Mouse (Mus musculus) heart, embryonic 12.5 days (tissue): Measurements from ENCODE around the gene Rasa2. TPM values are rescaled to one million over a fixed set of nuclear protein-coding genes. Genes with fewer than 3 reads are reported as not detected.

Experiments used
- ATAC-seq: fragments of 200-750 bp; cut with Nextera tagmentation; 2 replicates; pipeline ENCODE4 v1.8.0; 2017; ENCODE audit warnings: moderate TSS enrichment, moderate library complexity; ENCODE audit not compliant: insufficient number of reproducible peaks, low FRiP score
- H3K27ac ChIP-seq: fragments of 300-500 bp; sonication (generic); 2 replicates; pipeline ENCODE4 v1.5.1; 2016; ENCODE audit warnings: mild to moderate bottlenecking, moderate library complexity; ENCODE audit not compliant: poor library complexity, severe bottlenecking
- H3K27me3 ChIP-seq: fragments of 300-500 bp; sonication (generic); replicated peaks from 2 replicates; pipeline ENCODE4 v1.6.1; 2016; ENCODE audit warnings: mild to moderate bottlenecking, moderate library complexity
- H3K36me3 ChIP-seq: fragments of 300-500 bp; sonication (generic); 2 replicates; pipeline ENCODE4 v1.6.1; 2016; ENCODE audit warnings: mild to moderate bottlenecking, moderate library complexity
- H3K4me1 ChIP-seq: fragments of 300-500 bp; sonication (generic); replicated peaks from 2 replicates; pipeline ENCODE4 v1.6.1; 2016; ENCODE audit warnings: mild to moderate bottlenecking
- H3K4me2 ChIP-seq: fragments of 300-500 bp; sonication (generic); 2 replicates; pipeline ENCODE4 v1.6.1; 2016; ENCODE audit warnings: mild to moderate bottlenecking, moderate library complexity
- H3K4me3 ChIP-seq: fragments of 300-500 bp; sonication (generic); 2 replicates; pipeline ENCODE4 v1.5.1; 2016; ENCODE audit warnings: mild to moderate bottlenecking
- H3K9ac ChIP-seq: fragments of 300-500 bp; sonication (generic); 2 replicates; pipeline ENCODE4 v1.6.1; 2016; ENCODE audit warnings: mild to moderate bottlenecking, moderate library complexity
- H3K9me3 ChIP-seq: fragments of 300-500 bp; sonication (generic); replicated peaks from 2 replicates; pipeline ENCODE4 v1.6.1; 2016; ENCODE audit warnings: mild to moderate bottlenecking, moderate library complexity
- WGBS: fragments of 180-500 bp; shearing (Covaris S2); methylation state at CpG from one replicate; pipeline ENCODE4 v1.1.7; 2016; 5-methylcytosine and 5-hydroxymethylcytosine counted together
- polyA plus RNA-seq: library from polyadenylated mRNA; unstranded; fragments of >200 nt; fragmentation: Nextera tagmentation; extraction: Ambion mirVana; gene quantifications from 2 replicates; pipeline ENCODE4 v1.2.1, GENCODE M21; 2016

Gene Rasa2
- polyA plus RNA-seq, 1 experiment from 2014 or later, result 17.6 TPM

GRCm38 (mm10) chr9:96627042-96627441 is 4.4 kb downstream of the Rasa2 start:
- Histone ChIP-seq H3K27ac (no peak overlapping the region), H3K4me1 (peaks cover 22% of the 10 kb centered on the region), H3K9me3 (no peaks in the 10 kb centered on the region), H3K9ac (no peak overlapping the region), H3K27me3 (peaks cover under 1% of the 10 kb centered on the region; the same call in 1 of the 2 replicates), H3K4me2 (no peak overlapping the region), H3K4me3 (no peak overlapping the region), H3K36me3 (no peaks in the 10 kb centered on the region)
- 63% methylated on average over 1 of the region's 1 CpGs for WGBS
- no peak for ATAC-seq

- Histone ChIP-seq H3K4me3 (no peak overlapping the region), H3K4me1 (0 out of 2 replicates have a peak, but pooled peaks cover 6% of the 10 kb centered on the region), H3K9ac (no peak overlapping the region), H3K4me2 (no peak overlapping the region), H3K9me3 (no peaks in the 10 kb centered on the region), H3K27me3 (no peaks in the 10 kb centered on the region), H3K27ac (no peak overlapping the region), H3K36me3 (no peaks in the 10 kb centered on the region)
- no peak for ATAC-seq
- 78% methylated on average over 4 of the region's 4 CpGs for WGBS
These were observed 12.8 kb downstream of the Rasa2 start for GRCm38 (mm10) chr9:96618448-96619176.

DNA sequence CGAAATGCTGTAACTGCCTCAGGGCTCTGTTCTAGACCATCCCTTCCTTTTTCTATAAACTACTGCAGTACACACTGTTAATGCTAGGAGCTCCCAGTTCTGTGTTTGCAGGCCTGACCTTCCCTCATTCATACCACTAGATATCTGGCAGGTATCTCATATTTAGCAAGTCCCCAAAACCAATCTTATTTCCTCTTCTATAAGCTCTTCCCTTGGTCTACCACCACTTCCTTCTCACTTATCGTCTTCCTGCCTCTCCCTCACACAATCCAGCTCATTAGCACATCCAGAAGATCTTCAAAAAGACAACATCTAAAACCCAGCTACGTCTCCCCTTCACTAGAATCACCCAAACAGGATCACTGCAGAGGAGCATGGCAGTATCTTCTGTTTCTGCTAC is 19.1 kb downstream of the Rasa2 start:
- no peak overlapping the region for H3K4me2 ChIP-seq
- 70% methylated on average over 3 of the region's 3 CpGs for WGBS
- no peak overlapping the region for H3K4me3 ChIP-seq
- H3K9ac ChIP-seq, result no peak overlapping the region
- peaks cover 15% of the 10 kb centered on the region for H3K4me1 ChIP-seq
- H3K9me3 ChIP-seq, result peaks cover 8% of the 10 kb centered on the region; the same call in 1 of the 2 replicates
- peaks cover 26% of the 10 kb centered on the region for H3K36me3 ChIP-seq
- ATAC-seq, result no peak
- H3K27ac ChIP-seq, result no peak overlapping the region
- H3K27me3 ChIP-seq, result no peaks in the 10 kb centered on the region

DNA sequence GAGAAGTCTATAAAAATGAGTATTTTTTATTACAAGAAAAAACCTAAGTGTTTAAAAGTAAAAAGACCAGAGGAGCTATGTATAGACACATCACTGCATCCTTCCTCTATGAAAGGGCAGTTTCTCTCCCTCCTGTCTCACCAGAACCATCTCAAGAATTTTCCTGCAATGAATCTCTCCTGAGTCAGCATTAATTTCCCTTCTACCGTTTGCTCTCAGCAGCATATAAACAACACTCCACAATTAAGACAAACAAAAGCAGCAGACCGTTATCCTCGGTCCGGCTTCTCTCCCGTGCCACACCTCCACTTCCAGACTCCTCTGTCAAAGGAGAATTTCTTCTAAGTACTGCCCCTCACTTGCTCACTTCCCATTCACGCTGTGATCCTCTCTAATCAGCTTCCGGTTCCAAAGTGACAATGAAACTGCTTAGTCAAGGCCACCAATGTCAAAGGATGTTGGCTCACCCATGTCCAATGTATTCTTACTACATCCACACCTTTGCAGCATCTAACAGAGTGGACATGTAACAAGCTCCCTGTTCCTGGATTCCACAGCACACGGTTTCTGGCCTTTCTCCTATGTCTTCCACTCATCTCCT is 19.6 kb downstream of the Rasa2 start:
- Histone ChIP-seq H3K27me3 (no peaks in the 10 kb centered on the region), H3K4me1 (peaks cover 15% of the 10 kb centered on the region), H3K27ac (no peak overlapping the region), H3K9ac (no peak overlapping the region), H3K9me3 (peaks cover 11% of the 10 kb centered on the region; the same call in 1 of the 2 replicates), H3K36me3 (peaks cover 31% of the 10 kb centered on the region), H3K4me2 (no peak overlapping the region), H3K4me3 (no peak overlapping the region)
- no peak for ATAC-seq
- WGBS, result 49% methylated on average over 8 of the region's 8 CpGs

DNA sequence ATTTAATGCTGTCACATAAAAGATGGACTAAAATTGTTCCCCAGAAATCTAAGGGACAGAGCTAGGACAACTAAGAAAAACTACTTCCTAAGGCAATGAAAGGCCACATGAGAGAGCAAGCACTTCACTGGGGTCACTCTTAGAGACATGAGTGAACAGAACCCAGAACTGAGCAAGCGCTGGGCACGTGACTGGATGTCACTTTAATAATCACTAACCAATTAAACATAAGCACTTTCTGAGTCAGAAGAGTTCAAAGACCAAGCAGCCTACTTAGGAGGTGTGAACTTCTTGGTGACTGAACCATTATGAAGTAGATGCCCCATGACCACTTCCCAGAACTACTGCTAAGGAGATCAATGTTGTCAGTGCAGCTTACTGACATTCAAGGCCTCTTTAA is 20.6 kb downstream of the Rasa2 start:
- Histone ChIP-seq H3K4me2 (no peak overlapping the region), H3K9me3 (peaks cover 14% of the 10 kb centered on the region; the same call in 1 of the 2 replicates), H3K9ac (no peak overlapping the region), H3K36me3 (peaks cover 36% of the 10 kb centered on the region), H3K4me1 (peaks cover 15% of the 10 kb centered on the region), H3K4me3 (no peak overlapping the region), H3K27ac (no peak overlapping the region), H3K27me3 (no peaks in the 10 kb centered on the region)
- WGBS, result 89% methylated on average over 2 of the region's 2 CpGs
- no peak for ATAC-seq

DNA sequence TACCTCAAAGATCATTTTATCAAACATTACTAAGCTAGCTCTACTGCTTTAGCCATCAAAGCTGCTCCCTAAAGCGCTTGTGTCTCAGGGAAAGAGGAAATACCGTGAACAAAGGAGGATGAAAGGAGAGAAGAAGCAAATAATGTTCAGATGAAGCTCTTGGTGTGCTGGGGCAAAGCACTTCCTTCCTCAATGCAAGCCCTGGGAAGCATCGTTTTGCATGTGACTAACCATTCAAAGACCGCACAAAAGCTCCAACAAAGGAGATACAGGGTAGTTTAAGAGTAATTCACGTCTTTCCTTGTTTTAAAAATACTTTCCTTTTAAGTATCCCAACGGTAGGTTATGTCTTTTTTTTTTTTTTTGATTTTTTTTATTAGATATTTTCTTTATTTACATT is 28.0 kb downstream of the Rasa2 start:
- no peak overlapping the region for H3K9ac ChIP-seq
- H3K4me1 ChIP-seq, result no peaks in the 10 kb centered on the region
- WGBS, result 60% methylated on average over 6 of the region's 6 CpGs
- no peak overlapping the region for H3K27ac ChIP-seq
- H3K36me3 ChIP-seq, result peaks cover 52% of the 10 kb centered on the region
- H3K4me3 ChIP-seq, result no peak overlapping the region
- H3K4me2 ChIP-seq, result no peak overlapping the region
- no peaks in the 10 kb centered on the region for H3K27me3 ChIP-seq
- no peak for ATAC-seq
- H3K9me3 ChIP-seq, result peaks cover 14% of the 10 kb centered on the region; the same call in 1 of the 2 replicates

DNA sequence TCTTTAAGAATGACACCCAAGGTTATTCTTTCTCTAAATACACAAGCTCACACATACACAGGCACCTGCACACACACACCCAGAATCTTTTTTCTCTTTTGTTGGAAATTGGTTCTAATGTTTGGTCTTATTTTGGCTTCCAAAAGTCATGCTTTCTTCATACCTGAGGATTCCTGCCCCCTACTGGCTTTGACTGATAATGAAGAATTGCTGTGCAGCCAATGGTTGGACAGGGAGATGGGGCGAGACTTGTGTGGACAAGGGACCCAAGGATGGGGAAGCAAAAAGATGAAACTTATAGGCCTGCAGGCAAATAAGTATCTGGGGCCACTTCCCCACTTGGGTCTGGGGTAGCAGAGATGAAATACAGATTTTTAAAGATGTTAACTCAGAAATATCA is 33.5 kb downstream of the Rasa2 start:
- Histone ChIP-seq H3K27me3 (no peaks in the 10 kb centered on the region), H3K36me3 (peaks cover 32% of the 10 kb centered on the region), H3K4me1 (no peaks in the 10 kb centered on the region), H3K9ac (no peak overlapping the region), H3K9me3 (no peaks in the 10 kb centered on the region), H3K4me2 (no peak overlapping the region), H3K27ac (no peak overlapping the region), H3K4me3 (no peak overlapping the region)
- WGBS, result 83% methylated on average over 1 of the region's 1 CpGs
- ATAC-seq, result no peak

DNA sequence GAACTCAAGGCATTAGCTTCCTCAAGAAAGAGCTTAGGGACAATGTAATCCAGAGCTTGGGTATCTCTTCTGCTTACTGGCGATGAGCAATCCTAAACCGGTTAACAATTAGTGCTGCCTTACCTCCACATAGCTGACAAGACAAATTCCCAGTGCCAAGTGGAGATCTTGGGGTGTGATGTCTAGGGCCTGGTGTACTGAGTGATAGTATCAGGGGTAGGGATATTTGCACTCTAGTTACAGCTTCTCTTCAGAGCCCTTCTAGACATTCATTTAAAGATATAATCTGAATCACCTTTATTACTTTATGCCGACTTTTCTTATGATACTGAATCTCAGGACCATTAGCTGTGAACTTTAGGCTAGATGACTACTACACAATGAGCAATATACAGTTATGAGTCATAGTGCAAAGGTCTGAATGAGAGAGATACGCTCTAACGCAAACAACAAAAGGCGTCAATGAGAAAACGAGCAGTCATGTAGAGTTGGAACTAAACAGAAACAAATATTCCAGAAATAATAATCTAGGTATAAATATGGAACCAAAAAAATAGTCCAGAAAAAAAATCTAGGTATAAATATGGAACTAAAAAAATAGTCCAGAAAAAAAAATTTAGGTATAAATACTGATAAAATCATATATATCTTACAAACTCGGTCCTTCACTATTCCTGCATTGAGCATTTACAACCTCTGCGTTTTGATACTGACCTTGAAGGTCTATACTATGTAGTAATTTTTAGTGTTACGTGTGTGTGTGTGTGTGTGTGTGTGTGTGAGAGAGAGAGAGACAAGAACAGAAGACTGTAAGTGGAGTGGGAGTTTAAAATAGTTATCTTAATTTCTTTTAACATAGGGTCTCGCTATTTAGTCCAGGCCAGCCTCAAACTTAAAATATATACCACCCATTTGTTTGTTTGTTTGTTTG is 38.5 kb downstream of the Rasa2 start:
- Histone ChIP-seq H3K9me3 (no peaks in the 10 kb centered on the region), H3K27ac (no peak overlapping the region), H3K9ac (no peak overlapping the region), H3K36me3 (peaks cover 43% of the 10 kb centered on the region), H3K4me3 (no peak overlapping the region), H3K4me2 (no peak overlapping the region), H3K27me3 (no peaks in the 10 kb centered on the region), H3K4me1 (peaks cover 5% of the 10 kb centered on the region; the same call in 1 of the 2 replicates)
- 92% methylated on average over 11 of the region's 11 CpGs for WGBS
- no peak for ATAC-seq

DNA sequence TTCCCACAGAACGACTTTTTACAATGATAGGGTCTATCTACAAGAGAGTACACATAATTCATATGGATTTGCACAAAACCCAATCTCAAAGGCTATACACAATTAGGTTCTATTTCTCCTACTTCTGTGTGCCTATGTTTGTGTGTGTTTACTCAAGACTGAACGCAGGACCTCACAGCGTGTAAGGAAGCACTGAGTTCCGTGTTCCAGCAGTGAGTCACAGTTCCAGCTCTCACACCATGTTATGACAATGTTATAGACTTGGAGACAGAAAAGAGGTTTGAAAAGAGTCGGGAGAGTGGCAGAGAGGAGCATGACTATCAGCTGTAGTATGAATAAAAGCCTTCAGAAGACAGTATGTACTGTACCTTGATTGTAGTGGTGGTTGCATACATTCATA is 42.1 kb downstream of the Rasa2 start:
- WGBS, result 91% methylated on average over 5 of the region's 5 CpGs
- ATAC-seq, result no peak

GRCm38 (mm10) chr9:96583496-96583895 is 47.9 kb downstream of the Rasa2 start:
- ATAC-seq, result no peak
- Histone ChIP-seq H3K4me2 (no peak overlapping the region), H3K4me3 (no peak overlapping the region), H3K9me3 (no peaks in the 10 kb centered on the region), H3K27ac (no peak overlapping the region), H3K27me3 (no peaks in the 10 kb centered on the region), H3K9ac (no peak overlapping the region), H3K4me1 (peaks cover 5% of the 10 kb centered on the region; the same call in 1 of the 2 replicates), H3K36me3 (peaks cover 14% of the 10 kb centered on the region)
- 94% methylated on average over 2 of the region's 2 CpGs for WGBS

More for the DNA sequence above, 42.1 kb downstream of the Rasa2 start:
- Histone ChIP-seq H3K4me3 (no peak overlapping the region), H3K27me3 (no peaks in the 10 kb centered on the region), H3K4me2 (no peak overlapping the region), H3K4me1 (peaks cover 5% of the 10 kb centered on the region; the same call in 1 of the 2 replicates), H3K27ac (no peak overlapping the region), H3K36me3 (peaks cover 31% of the 10 kb centered on the region), H3K9me3 (no peaks in the 10 kb centered on the region), H3K9ac (no peak overlapping the region)

DNA sequence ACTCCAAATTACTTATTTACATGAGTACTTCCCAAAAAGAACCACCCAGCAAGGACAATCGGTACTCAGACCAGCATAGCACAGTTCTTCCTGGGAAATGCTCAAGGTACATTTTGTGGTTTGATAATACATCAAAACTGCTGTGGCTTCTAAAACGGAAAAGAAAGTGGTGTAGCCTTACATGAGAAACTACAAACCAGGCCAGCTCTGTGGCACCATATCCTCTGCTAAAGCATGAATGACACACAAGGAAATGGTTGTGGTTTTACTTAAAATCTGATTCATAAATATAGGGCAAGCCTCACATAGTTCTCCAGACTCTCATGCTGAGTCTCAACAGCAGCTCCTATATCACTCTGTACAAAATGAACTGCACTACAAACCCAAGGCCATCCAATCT is 48.3 kb downstream of the Rasa2 start:
- Histone ChIP-seq H3K4me3 (no peak overlapping the region), H3K9me3 (no peaks in the 10 kb centered on the region), H3K27ac (no peak overlapping the region), H3K36me3 (peaks cover 10% of the 10 kb centered on the region), H3K4me1 (peaks cover 1% of the 10 kb centered on the region; the same call in 1 of the 2 replicates), H3K9ac (no peak overlapping the region), H3K27me3 (no peaks in the 10 kb centered on the region), H3K4me2 (no peak overlapping the region)
- WGBS, result 78% methylated on average over 2 of the region's 2 CpGs
- ATAC-seq, result no peak
